Mouse (Mus musculus): ENCODE data around the gene Hephl1. TPM values are rescaled to one million over a fixed set of nuclear protein-coding genes. Genes with fewer than 3 reads are reported as not detected.

The Hephl1 gene
- 0.03 TPM in 1 of 2 replicates, not detected in the other for polyA plus RNA-seq (2015; fragmentation: Nextera tagmentation; extraction: Ambion mirVana)

- H3K27ac ChIP-seq: no peak within 1 kb of the TSS
- H3K9ac ChIP-seq: no peak within 1 kb of the TSS
- no peak for ATAC-seq (replicated peaks; ENCODE audit: insufficient number of reproducible peaks, insufficient read depth, low FRiP score, low read depth)
- no peaks in the 10 kb centered on the region for H3K36me3 ChIP-seq
- H3K27me3 ChIP-seq: no peaks in the 10 kb centered on the region
- H3K9me3 ChIP-seq (replicated peaks): no peaks in the 10 kb centered on the region
- H3K4me1 ChIP-seq (replicated peaks): no peaks in the 10 kb centered on the region
- no peak within 1 kb of the TSS for H3K4me2 ChIP-seq
- WGBS: 74% methylated on average over 5 of the region's 5 CpGs
- no peak within 1 kb of the TSS for H3K4me3 ChIP-seq
Observed at GRCm38 (mm10) chr9:15112008-15112407, at the start of gene Hephl1. Gene Hephl1 (minus strand): TSS chr9:15112108.

GRCm38 (mm10) chr9:15149246-15149926, 37.5 kb upstream of the Hephl1 start:
- no peak for ATAC-seq (replicated peaks; ENCODE audit: insufficient number of reproducible peaks, insufficient read depth, low FRiP score, low read depth)
- Histone ChIP-seq H3K9ac (no peak overlapping the region), H3K4me3 (no peak overlapping the region), H3K36me3 (no peaks in the 10 kb centered on the region), H3K4me2 (no peak overlapping the region), H3K9me3 (replicated peaks) (no peaks in the 10 kb centered on the region), H3K4me1 (replicated peaks) (no peaks in the 10 kb centered on the region), H3K27me3 (no peaks in the 10 kb centered on the region), H3K27ac (no peak overlapping the region)
- 63% methylated on average over 6 of the region's 6 CpGs for WGBS

- Histone ChIP-seq H3K4me2 (no peak overlapping the region), H3K27me3 (no peaks in the 10 kb centered on the region), H3K9me3 (replicated peaks) (no peaks in the 10 kb centered on the region), H3K4me3 (no peak overlapping the region), H3K9ac (no peak overlapping the region), H3K4me1 (replicated peaks) (no peaks in the 10 kb centered on the region), H3K27ac (no peak overlapping the region), H3K36me3 (no peaks in the 10 kb centered on the region)
- WGBS: 68% methylated on average over 1 of the region's 1 CpGs
- ATAC-seq (replicated peaks; ENCODE audit: insufficient number of reproducible peaks, insufficient read depth, low FRiP score, low read depth): no peak
Observed at GRCm38 (mm10) chr9:15140546-15140945, 28.6 kb upstream of the Hephl1 start.

GRCm38 (mm10) chr9:15125897-15126296, 14.0 kb upstream of the Hephl1 start:
- no peak overlapping the region for H3K4me3 ChIP-seq
- no peaks in the 10 kb centered on the region for H3K4me1 ChIP-seq (replicated peaks)
- H3K9ac ChIP-seq: no peak overlapping the region
- H3K27ac ChIP-seq: no peak overlapping the region
- ATAC-seq (replicated peaks; ENCODE audit: insufficient number of reproducible peaks, insufficient read depth, low FRiP score, low read depth): no peak
- 88% methylated on average over 2 of the region's 2 CpGs for WGBS
- no peaks in the 10 kb centered on the region for H3K27me3 ChIP-seq
- H3K4me2 ChIP-seq: no peak overlapping the region
- H3K9me3 ChIP-seq (replicated peaks): no peaks in the 10 kb centered on the region
- no peaks in the 10 kb centered on the region for H3K36me3 ChIP-seq

- no peaks in the 10 kb centered on the region for H3K36me3 ChIP-seq
- ATAC-seq (replicated peaks; ENCODE audit: insufficient number of reproducible peaks, insufficient read depth, low FRiP score, low read depth): no peak
- H3K27me3 ChIP-seq: no peaks in the 10 kb centered on the region
- H3K9ac ChIP-seq: no peak overlapping the region
- no peak overlapping the region for H3K4me3 ChIP-seq
- 65% methylated on average over 3 of the region's 3 CpGs for WGBS
- H3K9me3 ChIP-seq (replicated peaks): no peaks in the 10 kb centered on the region
- no peak overlapping the region for H3K27ac ChIP-seq
- H3K4me1 ChIP-seq (replicated peaks): no peaks in the 10 kb centered on the region
- no peak overlapping the region for H3K4me2 ChIP-seq
Observed at GRCm38 (mm10) chr9:15122431-15122830, 10.5 kb upstream of the Hephl1 start.

GRCm38 (mm10) chr9:15120841-15121358, 9.0 kb upstream of the Hephl1 start:
- no peak for ATAC-seq (replicated peaks; ENCODE audit: insufficient number of reproducible peaks, insufficient read depth, low FRiP score, low read depth)
- no peaks in the 10 kb centered on the region for H3K9me3 ChIP-seq (replicated peaks)
- H3K9ac ChIP-seq: no peak overlapping the region
- no peaks in the 10 kb centered on the region for H3K36me3 ChIP-seq
- 51% methylated on average over 7 of the region's 7 CpGs for WGBS
- H3K27ac ChIP-seq: no peak overlapping the region
- no peaks in the 10 kb centered on the region for H3K27me3 ChIP-seq
- no peaks in the 10 kb centered on the region for H3K4me1 ChIP-seq (replicated peaks)
- H3K4me3 ChIP-seq: no peak overlapping the region
- no peak overlapping the region for H3K4me2 ChIP-seq

- Histone ChIP-seq H3K27me3 (no peaks in the 10 kb centered on the region), H3K4me1 (replicated peaks) (no peaks in the 10 kb centered on the region), H3K4me3 (no peak overlapping the region), H3K27ac (no peak overlapping the region), H3K9me3 (replicated peaks) (no peaks in the 10 kb centered on the region), H3K36me3 (no peaks in the 10 kb centered on the region), H3K9ac (no peak overlapping the region), H3K4me2 (no peak overlapping the region)
- ATAC-seq (replicated peaks; ENCODE audit: insufficient number of reproducible peaks, insufficient read depth, low FRiP score, low read depth): no peak
- WGBS: 48% methylated on average over 5 of the region's 5 CpGs
Observed at GRCm38 (mm10) chr9:15120209-15120608, 8.3 kb upstream of the Hephl1 start.

- Histone ChIP-seq H3K36me3 (no peaks in the 10 kb centered on the region), H3K27ac (no peak overlapping the region), H3K4me1 (replicated peaks) (no peaks in the 10 kb centered on the region), H3K4me3 (no peak overlapping the region), H3K4me2 (no peak overlapping the region), H3K9ac (no peak overlapping the region), H3K9me3 (replicated peaks) (no peaks in the 10 kb centered on the region), H3K27me3 (no peaks in the 10 kb centered on the region)
- ATAC-seq (replicated peaks; ENCODE audit: insufficient number of reproducible peaks, insufficient read depth, low FRiP score, low read depth): no peak
- 46% methylated on average over 1 of the region's 1 CpGs for WGBS
Observed at GRCm38 (mm10) chr9:15119515-15119914, 7.6 kb upstream of the Hephl1 start.

- Histone ChIP-seq H3K4me3 (no peak overlapping the region), H3K27ac (no peak overlapping the region), H3K9me3 (replicated peaks) (no peaks in the 10 kb centered on the region), H3K27me3 (no peaks in the 10 kb centered on the region), H3K4me1 (replicated peaks) (no peaks in the 10 kb centered on the region), H3K9ac (no peak overlapping the region), H3K4me2 (no peak overlapping the region), H3K36me3 (no peaks in the 10 kb centered on the region)
- WGBS: 79% methylated on average over 2 of the region's 2 CpGs
- ATAC-seq (replicated peaks; ENCODE audit: insufficient number of reproducible peaks, insufficient read depth, low FRiP score, low read depth): no peak
Observed at GRCm38 (mm10) chr9:15116165-15116564, 4.3 kb upstream of the Hephl1 start.

- WGBS: 75% methylated on average over 6 of the region's 6 CpGs
- ATAC-seq (replicated peaks; ENCODE audit: insufficient number of reproducible peaks, insufficient read depth, low FRiP score, low read depth): no peak
- Histone ChIP-seq H3K4me3 (no peak overlapping the region), H3K27ac (no peak overlapping the region), H3K4me1 (replicated peaks) (no peaks in the 10 kb centered on the region), H3K27me3 (no peaks in the 10 kb centered on the region), H3K36me3 (no peaks in the 10 kb centered on the region), H3K4me2 (no peak overlapping the region), H3K9me3 (replicated peaks) (no peaks in the 10 kb centered on the region), H3K9ac (no peak overlapping the region)
Observed at GRCm38 (mm10) chr9:15114102-15114501, 2.2 kb upstream of the Hephl1 start.

GRCm38 (mm10) chr9:15108101-15108500, 3.8 kb downstream of the Hephl1 start:
- WGBS: 83% methylated on average over 9 of the region's 9 CpGs
- ATAC-seq (replicated peaks; ENCODE audit: insufficient number of reproducible peaks, insufficient read depth, low FRiP score, low read depth): no peak
- H3K4me1 ChIP-seq (replicated peaks): 0 out of 2 replicates have a peak, but pooled peaks cover 5% of the 10 kb centered on the region

GRCm38 (mm10) chr9:15105136-15105535, 6.8 kb downstream of the Hephl1 start:
- Histone ChIP-seq H3K9me3 (replicated peaks) (no peaks in the 10 kb centered on the region), H3K4me3 (no peak overlapping the region), H3K4me1 (replicated peaks) (0 out of 2 replicates have a peak, but pooled peaks cover 5% of the 10 kb centered on the region), H3K9ac (no peak overlapping the region), H3K36me3 (no peaks in the 10 kb centered on the region), H3K4me2 (no peak overlapping the region), H3K27me3 (no peaks in the 10 kb centered on the region), H3K27ac (no peak overlapping the region)
- no peak for ATAC-seq (replicated peaks; ENCODE audit: insufficient number of reproducible peaks, insufficient read depth, low FRiP score, low read depth)
- WGBS: 49% methylated on average over 4 of the region's 4 CpGs

More at GRCm38 (mm10) chr9:15108101-15108500, 3.8 kb downstream of the Hephl1 start:
- no peaks in the 10 kb centered on the region for H3K27me3 ChIP-seq
- no peak overlapping the region for H3K4me2 ChIP-seq
- no peak overlapping the region for H3K4me3 ChIP-seq
- no peaks in the 10 kb centered on the region for H3K36me3 ChIP-seq
- no peak overlapping the region for H3K27ac ChIP-seq
- no peak overlapping the region for H3K9ac ChIP-seq
- no peaks in the 10 kb centered on the region for H3K9me3 ChIP-seq (replicated peaks)

All from heart, embryonic 15.5 days (tissue).